Mouse (Mus musculus): ENCODE results near the gene Usp34.
A peak's percentile ranks its signal among the peaks of the same experiment; 100 is the strongest.

The Usp34 gene

DNA sequence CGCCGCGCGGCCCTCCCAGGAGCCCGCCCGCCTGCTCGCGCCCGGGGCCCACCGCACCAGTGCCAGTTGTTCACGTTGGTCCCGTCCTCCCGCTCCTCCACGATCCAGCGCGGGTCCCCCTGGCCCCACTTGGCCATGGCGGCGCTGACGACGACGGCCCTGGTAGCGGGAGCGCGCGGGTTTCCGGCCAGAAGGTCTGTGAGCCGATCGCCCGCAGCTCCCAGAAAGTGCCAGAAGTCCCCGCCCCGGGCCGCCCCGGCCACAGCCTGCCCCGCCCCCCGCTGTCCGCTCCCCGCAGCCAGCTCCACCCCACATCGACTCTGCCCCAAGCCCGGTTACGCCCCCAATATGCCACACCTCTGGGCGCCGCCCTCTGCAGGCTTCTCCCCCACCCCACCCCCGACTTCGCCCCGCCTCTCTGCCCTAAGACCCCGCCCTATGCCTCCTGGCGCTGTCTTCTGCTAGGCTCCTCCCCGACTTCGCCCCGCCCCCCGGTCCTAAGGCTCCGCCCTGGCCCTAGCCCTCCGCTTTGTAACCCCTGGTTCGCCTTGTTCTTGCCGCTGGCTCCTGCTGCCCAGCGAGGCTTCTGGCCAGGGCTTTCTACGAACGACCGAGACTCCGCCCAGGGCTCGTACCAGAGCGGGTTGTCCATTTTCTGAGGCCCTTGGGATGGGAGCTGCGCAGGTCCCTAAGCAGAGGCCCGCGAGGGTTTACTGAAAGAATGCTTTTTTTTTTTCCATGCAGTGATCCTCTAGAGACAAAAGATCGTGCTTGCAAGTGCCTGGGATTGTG, 191.2 kb downstream of the Usp34 start, which contains the start of gene Ahsa2:
TSS of gene Ahsa2 (minus strand) at position 313 of the 792 bp plus-strand sequence.
- peak; percentile 97 for DNase-seq (ENCODE audit: low read depth, low spot score)

DNA sequence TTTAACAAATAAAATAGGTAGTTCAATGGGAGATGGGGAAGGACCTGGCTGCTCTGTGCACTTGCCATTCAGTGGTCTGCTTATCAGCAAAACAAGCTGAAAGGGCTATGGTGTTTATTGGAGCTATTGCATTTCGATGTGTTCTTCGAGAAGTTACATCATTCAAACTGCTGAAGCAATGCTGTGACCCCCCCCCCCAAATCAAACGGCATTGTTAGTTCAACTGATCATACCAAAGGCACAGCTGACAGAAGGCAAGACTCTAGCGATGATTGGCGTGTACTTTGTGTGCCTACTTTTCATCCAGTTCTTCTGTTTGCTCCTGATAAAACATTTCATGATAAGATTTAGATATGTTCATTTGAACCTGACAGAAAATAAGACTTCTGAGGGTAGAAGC, 191.9 kb downstream of the Usp34 start:
- no peak for DNase-seq (ENCODE audit: low read depth, low spot score)

DNA sequence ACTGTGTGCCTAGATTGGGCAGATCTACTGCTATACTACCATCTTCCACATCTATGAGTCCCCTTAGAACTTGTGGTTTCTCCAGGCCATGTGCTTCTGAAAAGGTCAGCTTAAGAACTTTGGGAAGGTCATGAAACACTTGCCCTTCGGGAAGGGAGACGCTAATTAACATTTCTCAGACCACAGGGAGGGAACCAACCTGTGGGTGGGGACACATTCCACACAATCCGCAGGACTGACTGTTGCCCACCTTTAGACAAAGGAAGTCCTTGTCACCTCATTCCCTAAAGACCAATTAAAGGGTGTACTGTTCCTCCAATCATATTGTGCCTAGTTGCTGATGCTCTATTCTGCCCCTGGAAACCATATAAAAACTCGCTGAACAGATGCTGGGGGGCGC, 198.1 kb downstream of the Usp34 start:
- DNase-seq (ENCODE audit: low read depth, low spot score) = peak; percentile 87

DNA sequence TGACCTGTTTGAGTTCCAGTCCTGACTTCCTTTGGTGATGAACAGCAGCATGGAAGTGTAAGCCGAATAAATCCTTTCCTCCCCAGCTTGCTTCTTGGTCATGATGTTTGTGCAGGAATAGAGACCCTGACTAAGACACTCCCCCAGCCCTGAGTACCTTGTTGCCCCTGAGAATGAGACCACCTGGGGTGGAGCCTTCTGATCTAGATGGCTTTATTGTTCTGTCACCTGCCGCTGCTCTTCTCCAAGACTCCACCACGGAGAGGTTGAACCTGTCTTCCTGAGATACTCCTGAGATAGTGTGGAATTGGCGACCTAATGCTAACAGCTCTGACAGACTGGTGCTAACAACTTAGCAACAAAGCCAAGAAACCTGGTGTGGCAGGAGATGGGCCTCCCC, 208.1 kb downstream of the Usp34 start:
- peak; percentile 56 for DNase-seq (ENCODE audit: low read depth, low spot score)

DNA sequence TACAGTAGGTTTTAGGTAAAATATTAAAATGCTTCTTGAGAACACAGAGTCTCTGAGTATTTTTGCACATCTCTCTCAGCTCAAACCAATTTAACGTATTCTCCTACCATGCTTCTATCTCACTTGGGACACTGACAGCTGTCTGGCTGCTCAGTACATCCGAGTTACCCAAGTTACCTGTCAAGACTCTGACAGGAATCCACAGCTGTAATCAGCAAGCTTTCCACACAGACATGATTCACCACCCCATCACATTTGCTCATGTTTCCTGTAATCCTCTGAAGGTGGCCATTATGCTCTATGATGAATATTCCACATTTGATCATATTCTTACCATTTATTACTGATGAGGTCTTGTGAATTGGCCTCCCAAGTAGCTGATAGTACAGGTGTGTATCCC, 208.6 kb downstream of the Usp34 start:
- DNase-seq (ENCODE audit: low read depth, low spot score) = no peak

DNA sequence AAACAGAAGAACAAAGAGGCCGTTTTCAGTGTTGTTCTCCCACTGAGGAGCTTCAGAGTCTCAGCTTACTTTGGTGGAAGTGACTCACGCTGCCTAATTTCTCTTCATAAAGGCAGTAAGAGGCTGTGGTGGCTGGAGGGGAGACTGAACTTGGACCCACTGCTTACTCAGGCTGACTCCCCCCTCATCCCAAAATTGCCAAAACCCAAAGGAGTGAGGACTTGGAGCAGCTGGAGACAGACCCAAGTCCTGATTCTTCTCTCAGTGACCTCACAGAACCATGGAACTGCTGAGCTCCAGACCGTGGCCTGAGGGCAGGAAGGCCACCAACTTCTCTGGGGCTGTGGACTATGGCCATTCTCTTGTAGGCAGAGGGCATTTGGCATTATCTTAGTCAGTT, 212.3 kb downstream of the Usp34 start:
- no peak for DNase-seq (ENCODE audit: low read depth, low spot score)

DNA sequence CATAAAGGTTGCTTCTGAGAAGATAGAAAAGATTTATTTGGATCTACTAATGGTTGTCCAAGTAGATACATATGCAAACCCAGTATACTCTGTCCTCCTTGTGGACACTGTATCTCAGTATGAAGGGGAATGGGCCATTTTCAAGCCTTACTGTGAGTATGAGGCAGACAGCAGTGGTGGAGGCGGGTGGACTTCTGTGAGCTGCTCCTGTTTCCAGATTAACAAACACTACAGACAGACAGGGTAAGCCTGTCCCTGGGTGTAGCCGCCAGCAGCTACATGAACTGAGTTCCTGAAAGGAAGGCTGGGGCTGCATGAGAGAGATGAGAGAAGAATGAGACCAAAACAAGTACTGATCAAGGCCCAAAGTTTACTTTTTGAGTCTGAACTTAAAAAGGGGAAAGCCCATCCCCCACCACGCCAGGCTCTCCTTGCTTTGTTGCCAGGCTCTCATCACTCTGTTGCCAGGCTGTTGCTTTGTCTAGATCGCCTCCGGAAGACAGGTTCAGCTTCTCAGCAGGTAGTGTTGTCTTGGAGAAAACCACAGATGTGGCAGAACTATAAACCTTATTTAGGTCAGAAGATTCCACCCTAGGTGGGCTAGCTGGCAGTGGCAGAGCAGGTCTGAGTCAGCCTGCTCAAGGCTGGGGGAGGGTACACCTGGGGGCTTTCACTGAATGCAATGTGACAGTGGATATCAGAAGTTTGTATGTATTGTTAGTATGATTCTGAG, 213.9 kb downstream of the Usp34 start, which contains the start of gene 1700093K21Rik:
TSS of gene 1700093K21Rik (minus strand) at position 683 of the 733 bp plus-strand sequence.
- peak; percentile 68 for DNase-seq (ENCODE audit: low read depth, low spot score)

DNA sequence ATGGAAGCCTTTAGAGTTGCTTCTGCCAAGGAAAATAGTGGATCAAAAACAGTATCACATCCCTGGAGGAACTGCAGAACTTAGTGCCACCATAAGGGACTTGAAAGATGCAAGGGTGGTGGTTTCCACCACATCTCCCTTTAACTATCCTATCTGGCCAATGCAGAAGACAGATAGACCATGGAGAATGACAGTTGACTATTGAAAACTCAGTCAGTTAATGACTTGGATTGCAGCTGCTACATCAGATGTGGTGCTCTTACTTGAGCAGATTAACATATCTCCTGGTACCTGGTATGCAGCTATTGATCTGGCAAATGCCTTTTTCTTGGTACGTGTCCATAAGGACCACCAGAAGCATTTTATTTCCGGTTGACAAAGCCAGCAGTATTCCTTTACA, 230.8 kb downstream of the Usp34 start:
- no peak for DNase-seq (ENCODE audit: low read depth, low spot score)
